Mouse (Mus musculus): ENCODE data around the gene Syk. TPM values are rescaled to one million over a fixed set of nuclear protein-coding genes. Genes with fewer than 3 reads are reported as not detected.

Gene Syk
- total and polyA plus RNA-seq, 3 experiments, result 0.22 TPM; not detected in 2

- ATAC-seq (ENCODE audit: extremely low read depth, insufficient number of reproducible peaks, low FRiP score, poor library complexity, severe bottlenecking) (no peak), DNase-seq (ENCODE audit: low spot score) (no peak)
- TF ChIP-seq POLR2AphosphoS5 (IDR thresholded peaks at IDR 0.05; ENCODE audit: insufficient replicate concordance, low read depth, low read length), result no peak
- no peak for TF ChIP-seq GATA1 (IDR thresholded peaks at IDR 0.05; ENCODE audit: borderline replicate concordance, low read length)
- TF ChIP-seq GATA2 (IDR thresholded peaks at IDR 0.05; ENCODE audit: borderline replicate concordance, low read depth, low read length), result no peak
- no peak for TF ChIP-seq TAL1 (conservative IDR thresholded peaks at IDR 0.05; ENCODE audit: low read depth, low read length)
- H3K4me1 ChIP-seq (ENCODE audit: insufficient read depth, low read depth, low read length), result no peaks in the 10 kb centered on the region
- no peaks in the 10 kb centered on the region for H3K36me3 ChIP-seq (replicated peaks)
- no peak overlapping the region for H3K4me3 ChIP-seq (ENCODE audit: low read depth, low read length)
- H3K9me3 ChIP-seq (replicated peaks), result peaks cover 75% of the 10 kb centered on the region
- no peaks in the 10 kb centered on the region for H3K27me3 ChIP-seq (ENCODE audit: insufficient read depth, low read length)
Observed at GRCm38 (mm10) chr13:52676671-52677445, 93.9 kb downstream of the Syk start.

- DNase-seq (ENCODE audit: low spot score), result no peak
- H3K36me3 ChIP-seq (replicated peaks), result no peaks in the 10 kb centered on the region
- TF ChIP-seq POLR2AphosphoS5 (IDR thresholded peaks at IDR 0.05; ENCODE audit: insufficient replicate concordance, low read depth, low read length) (no peak), TAL1 (conservative IDR thresholded peaks at IDR 0.05; ENCODE audit: low read depth, low read length) (no peak), GATA2 (IDR thresholded peaks at IDR 0.05; ENCODE audit: borderline replicate concordance, low read depth, low read length) (no peak), CTCF (IDR thresholded peaks at IDR 0.05; ENCODE audit: low read depth, low read length) (no peak), GATA1 (IDR thresholded peaks at IDR 0.05; ENCODE audit: borderline replicate concordance, low read length) (no peak)
- no peak overlapping the region for H3K4me3 ChIP-seq (ENCODE audit: low read depth, low read length)
- no peaks in the 10 kb centered on the region for H3K27me3 ChIP-seq (ENCODE audit: insufficient read depth, low read length)
- H3K9me3 ChIP-seq (replicated peaks), result peaks cover 78% of the 10 kb centered on the region
- no peak for ATAC-seq (ENCODE audit: extremely low read depth, insufficient number of reproducible peaks, low FRiP score, poor library complexity, severe bottlenecking)
- H3K4me1 ChIP-seq (ENCODE audit: insufficient read depth, low read depth, low read length), result no peaks in the 10 kb centered on the region
Observed at GRCm38 (mm10) chr13:52679906-52680305, 96.9 kb downstream of the Syk start.

GRCm38 (mm10) chr13:52682107-52682506 is 99.1 kb downstream of the Syk start:
- Histone ChIP-seq H3K27me3 (ENCODE audit: insufficient read depth, low read length) (no peaks in the 10 kb centered on the region), H3K4me1 (ENCODE audit: insufficient read depth, low read depth, low read length) (no peaks in the 10 kb centered on the region), H3K9me3 (replicated peaks) (peaks cover 76% of the 10 kb centered on the region), H3K36me3 (replicated peaks) (no peaks in the 10 kb centered on the region), H3K4me3 (ENCODE audit: low read depth, low read length) (no peak overlapping the region)
- TF ChIP-seq POLR2AphosphoS5 (IDR thresholded peaks at IDR 0.05; ENCODE audit: insufficient replicate concordance, low read depth, low read length) (no peak), GATA2 (IDR thresholded peaks at IDR 0.05; ENCODE audit: borderline replicate concordance, low read depth, low read length) (no peak), GATA1 (IDR thresholded peaks at IDR 0.05; ENCODE audit: borderline replicate concordance, low read length) (no peak), CTCF (IDR thresholded peaks at IDR 0.05; ENCODE audit: low read depth, low read length) (no peak)
- DNase-seq (ENCODE audit: low spot score), result no peak
- no peak for ATAC-seq (ENCODE audit: extremely low read depth, insufficient number of reproducible peaks, low FRiP score, poor library complexity, severe bottlenecking)

- DNase-seq (ENCODE audit: low spot score), result no peak
- peaks cover 70% of the 10 kb centered on the region for H3K9me3 ChIP-seq (replicated peaks)
- H3K4me1 ChIP-seq (ENCODE audit: insufficient read depth, low read depth, low read length), result no peaks in the 10 kb centered on the region
- H3K4me3 ChIP-seq (ENCODE audit: low read depth, low read length), result no peak overlapping the region
- H3K27me3 ChIP-seq (ENCODE audit: insufficient read depth, low read length), result no peaks in the 10 kb centered on the region
- TF ChIP-seq TAL1 (conservative IDR thresholded peaks at IDR 0.05; ENCODE audit: low read depth, low read length) (no peak), POLR2AphosphoS5 (IDR thresholded peaks at IDR 0.05; ENCODE audit: insufficient replicate concordance, low read depth, low read length) (no peak), CTCF (IDR thresholded peaks at IDR 0.05; ENCODE audit: low read depth, low read length) (no peak), GATA1 (IDR thresholded peaks at IDR 0.05; ENCODE audit: borderline replicate concordance, low read length) (no peak), GATA2 (IDR thresholded peaks at IDR 0.05; ENCODE audit: borderline replicate concordance, low read depth, low read length) (no peak)
- ATAC-seq (ENCODE audit: extremely low read depth, insufficient number of reproducible peaks, low FRiP score, poor library complexity, severe bottlenecking), result no peak
- no peaks in the 10 kb centered on the region for H3K36me3 ChIP-seq (replicated peaks)
Observed at GRCm38 (mm10) chr13:52690425-52690824, 107.5 kb downstream of the Syk start.

GRCm38 (mm10) chr13:52692311-52692710 is 109.3 kb downstream of the Syk start:
- Histone ChIP-seq H3K4me3 (ENCODE audit: low read depth, low read length) (no peak overlapping the region), H3K27me3 (ENCODE audit: insufficient read depth, low read length) (no peaks in the 10 kb centered on the region), H3K36me3 (replicated peaks) (no peaks in the 10 kb centered on the region), H3K9me3 (replicated peaks) (peaks cover 73% of the 10 kb centered on the region), H3K4me1 (ENCODE audit: insufficient read depth, low read depth, low read length) (no peaks in the 10 kb centered on the region)
- ATAC-seq (ENCODE audit: extremely low read depth, insufficient number of reproducible peaks, low FRiP score, poor library complexity, severe bottlenecking) (no peak), DNase-seq (ENCODE audit: low spot score) (no peak)
- TF ChIP-seq GATA2 (IDR thresholded peaks at IDR 0.05; ENCODE audit: borderline replicate concordance, low read depth, low read length), result no peak
- TF ChIP-seq GATA1 (IDR thresholded peaks at IDR 0.05; ENCODE audit: borderline replicate concordance, low read length), result no peak
- no peak for TF ChIP-seq CTCF (IDR thresholded peaks at IDR 0.05; ENCODE audit: low read depth, low read length)

- Histone ChIP-seq H3K4me1 (ENCODE audit: insufficient read depth, low read depth, low read length) (no peaks in the 10 kb centered on the region), H3K9me3 (replicated peaks) (peaks cover 75% of the 10 kb centered on the region), H3K27me3 (ENCODE audit: insufficient read depth, low read length) (no peaks in the 10 kb centered on the region), H3K4me3 (ENCODE audit: low read depth, low read length) (no peak overlapping the region), H3K36me3 (replicated peaks) (no peaks in the 10 kb centered on the region)
- DNase-seq (ENCODE audit: low spot score) (no peak), ATAC-seq (ENCODE audit: extremely low read depth, insufficient number of reproducible peaks, low FRiP score, poor library complexity, severe bottlenecking) (no peak)
- no peak for TF ChIP-seq POLR2AphosphoS5 (IDR thresholded peaks at IDR 0.05; ENCODE audit: insufficient replicate concordance, low read depth, low read length)
- no peak for TF ChIP-seq CTCF (IDR thresholded peaks at IDR 0.05; ENCODE audit: low read depth, low read length)
- no peak for TF ChIP-seq GATA1 (IDR thresholded peaks at IDR 0.05; ENCODE audit: borderline replicate concordance, low read length)
- TF ChIP-seq TAL1 (conservative IDR thresholded peaks at IDR 0.05; ENCODE audit: low read depth, low read length), result no peak
- no peak for TF ChIP-seq GATA2 (IDR thresholded peaks at IDR 0.05; ENCODE audit: borderline replicate concordance, low read depth, low read length)
Observed at GRCm38 (mm10) chr13:52694857-52695256, 111.9 kb downstream of the Syk start.

Other genes starting within 250 kb of the Syk start
- not detected in 2 replicates for gene Diras2, start 51.9 kb upstream of the Syk start, total RNA-seq (2014; fragmentation: Nextera tagmentation)
- gene Diras2, start 51.9 kb upstream of the Syk start, total RNA-seq (2017), result 0.05 and 0.06 TPM in 2 replicates
- gene Diras2, start 51.9 kb upstream of the Syk start, polyA plus RNA-seq (2012), result not detected in 2 replicates